Mouse (Mus musculus) C2C12 (cell line): ENCODE results near the gene Tmco4. TPM values are rescaled to one million over a fixed set of nuclear protein-coding genes. Genes with fewer than 3 reads are reported as not detected.

Experiments used
- H3K27me3 ChIP-seq: one replicate; pipeline ENCODE4 v1.6.1; 2011; ENCODE audit not compliant: control insufficient read depth, insufficient read depth, insufficient read length
- H3K36me3 ChIP-seq: one replicate; pipeline ENCODE4 v1.6.1; 2011; ENCODE audit not compliant: control insufficient read depth, insufficient read depth
- H3K4me3 ChIP-seq: one replicate; pipeline ENCODE4 v1.5.1; 2011; ENCODE audit warnings: mild to moderate bottlenecking, control low read depth; ENCODE audit not compliant: poor library complexity, insufficient read depth, severe bottlenecking
- H3K79me2 ChIP-seq: one replicate; pipeline ENCODE4 v1.6.1; 2011; ENCODE audit not compliant: control insufficient read depth, insufficient read depth
- H3K79me3 ChIP-seq: one replicate; pipeline ENCODE4 v1.6.1; 2011; ENCODE audit warnings: low read depth, control low read depth
- H3ac ChIP-seq: one replicate; pipeline ENCODE3; 2011; ENCODE audit warnings: low read depth; ENCODE audit not compliant: control insufficient read depth, insufficient read length
- CEBPB ChIP-seq: IDR thresholded peaks from one replicate; pipeline ENCODE4 v1.6.1; 2011; ENCODE audit warnings: low read depth, mild to moderate bottlenecking, control low read depth, moderate library complexity
- CTCF ChIP-seq: IDR thresholded peaks from one replicate; pipeline ENCODE4 v1.5.1; 2011; ENCODE audit not compliant: control insufficient read depth, insufficient read depth, insufficient read length
- FOSL1 ChIP-seq: IDR thresholded peaks from one replicate; pipeline ENCODE4 v1.8.0; 2011; ENCODE audit warnings: mild to moderate bottlenecking, low read length; ENCODE audit not compliant: poor library complexity, insufficient read depth, severe bottlenecking
- MAX ChIP-seq: IDR thresholded peaks from one replicate; pipeline ENCODE4 v1.6.1; 2011; ENCODE audit warnings: mild to moderate bottlenecking, control low read depth
- MYOD1 ChIP-seq: IDR thresholded peaks from one replicate; pipeline ENCODE4 v1.6.1; 2011; ENCODE audit warnings: low read depth; ENCODE audit not compliant: control insufficient read depth, insufficient read length
- MYOG ChIP-seq: IDR thresholded peaks from one replicate; pipeline ENCODE4 v1.6.1; 2011; ENCODE audit not compliant: control insufficient read depth, insufficient read length; ENCODE audit errors: extremely low read depth
- USF1 ChIP-seq: IDR thresholded peaks from one replicate; pipeline ENCODE4 v1.6.1; 2011; ENCODE audit warnings: low read depth, mild to moderate bottlenecking, control low read depth, moderate library complexity
- polyA plus RNA-seq: library from polyadenylated mRNA; unstranded; fragments of >200 nt; fragmentation: generic; extraction: Trizol; gene quantifications from one replicate; pipeline ENCODE4 v1.2.1, GENCODE M21; 2012; ENCODE audit warnings: missing spikeins

Gene Tmco4
- polyA plus RNA-seq, 1 experiment = 1.8 TPM

DNA sequence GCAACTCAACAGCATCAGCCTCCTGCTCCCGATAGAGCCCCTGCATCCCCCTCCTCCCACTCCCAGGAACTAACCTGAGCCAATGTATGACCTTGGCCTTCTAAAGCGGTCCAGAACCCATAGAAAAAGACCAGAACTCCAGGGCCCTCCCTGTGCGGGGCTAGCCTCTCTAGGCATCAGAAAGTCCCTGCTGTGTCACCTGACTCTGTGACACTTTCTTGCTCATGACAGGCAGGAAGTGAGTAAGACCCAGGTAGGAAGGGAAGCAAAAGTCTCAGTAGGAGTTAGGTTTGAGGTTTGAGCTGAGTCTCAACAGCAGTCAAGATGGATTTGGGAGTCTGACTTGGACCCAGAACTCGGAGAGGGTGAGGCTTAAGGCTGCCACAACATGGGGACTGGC lies 114.3 kb downstream of the Tmco4 start:
- H3K27me3 ChIP-seq = no peaks in the 10 kb centered on the region
- H3K79me2 ChIP-seq = no peaks in the 10 kb centered on the region
- no peak overlapping the region for H3K4me3 ChIP-seq
- H3K36me3 ChIP-seq = peaks cover 4% of the 10 kb centered on the region
- no peaks in the 10 kb centered on the region for H3K79me3 ChIP-seq
- no peak overlapping the region for H3ac ChIP-seq
- TF ChIP-seq MYOG (no peak), CTCF (no peak), MAX (no peak), USF1 (no peak), CEBPB (no peak), MYOD1 (no peak), FOSL1 (no peak)

DNA sequence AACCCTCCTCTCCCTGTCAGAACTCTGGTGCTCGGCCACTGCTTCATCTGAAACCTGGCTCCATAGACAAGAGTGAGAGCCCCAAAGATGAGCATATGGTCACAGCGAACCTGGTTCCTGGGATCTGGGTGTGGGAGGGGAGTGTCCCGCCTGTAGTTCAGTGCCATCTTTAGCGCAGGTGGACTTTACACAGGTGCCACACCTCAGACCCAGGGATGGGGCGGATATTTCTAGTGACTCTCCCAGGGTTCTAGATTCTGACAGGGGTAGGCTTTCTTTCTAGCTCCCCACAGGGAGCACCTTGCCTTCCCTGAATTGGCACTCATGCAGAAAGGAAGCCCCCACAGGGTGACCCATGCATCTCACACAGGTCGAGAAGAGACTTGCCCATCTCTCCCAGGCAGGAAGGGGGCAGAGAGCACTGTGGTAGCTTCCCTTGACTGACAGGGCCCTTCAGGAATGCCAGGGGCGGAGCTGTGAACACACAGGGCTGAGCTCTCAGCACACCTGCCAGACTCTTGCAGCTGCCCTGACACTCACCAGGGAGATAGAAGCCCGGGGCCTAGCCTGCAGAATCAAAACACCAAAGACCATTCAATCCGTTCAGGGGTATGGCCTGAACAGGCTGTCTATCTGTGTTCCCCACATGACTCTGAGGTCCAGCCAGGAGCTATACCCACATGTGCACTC lies 116.4 kb downstream of the Tmco4 start:
- Histone ChIP-seq H3K27me3 (no peaks in the 10 kb centered on the region), H3K4me3 (no peak overlapping the region), H3ac (no peak overlapping the region), H3K79me2 (no peaks in the 10 kb centered on the region), H3K79me3 (no peaks in the 10 kb centered on the region), H3K36me3 (peaks cover 4% of the 10 kb centered on the region)
- TF ChIP-seq MYOG (no peak), MYOD1 (no peak), USF1 (no peak), CTCF (no peak), CEBPB (no peak), FOSL1 (no peak), MAX (no peak)

DNA sequence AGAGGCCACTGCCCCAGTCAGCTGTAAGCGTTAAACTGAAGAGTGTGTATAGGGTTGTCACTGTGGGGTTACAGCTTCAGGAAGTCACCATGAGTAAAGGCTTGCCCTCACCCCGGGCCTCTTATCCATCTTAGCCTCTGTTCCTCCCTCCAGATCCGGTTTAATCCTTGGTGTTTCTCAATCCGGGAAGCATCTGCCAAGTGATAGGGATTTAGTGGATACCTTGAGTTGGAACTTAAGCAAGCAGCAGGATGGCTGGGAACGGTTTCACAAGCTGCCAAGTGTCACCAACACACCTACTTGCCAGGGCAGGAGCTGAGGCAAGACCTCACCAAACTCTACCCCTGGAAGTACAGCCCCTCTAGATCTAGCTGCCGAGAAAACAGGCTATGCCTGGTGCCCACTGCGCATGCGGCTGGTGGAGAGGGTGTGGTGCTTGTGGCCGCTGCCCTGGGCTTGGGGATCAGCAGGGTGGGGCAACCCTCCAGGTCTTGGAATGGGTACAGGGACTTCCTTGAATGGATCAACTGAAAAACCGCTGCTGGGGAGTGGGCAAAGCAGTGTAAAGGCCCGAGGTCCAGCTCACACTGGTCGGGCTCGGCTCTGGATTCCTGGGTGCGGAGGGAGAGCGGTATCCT lies 117.7 kb downstream of the Tmco4 start:
- no peaks in the 10 kb centered on the region for H3K36me3 ChIP-seq
- H3K27me3 ChIP-seq = no peaks in the 10 kb centered on the region
- TF ChIP-seq CEBPB = no peak
- H3ac ChIP-seq = peak overlapping the region; percentile 8
- no peaks in the 10 kb centered on the region for H3K79me3 ChIP-seq
- H3K79me2 ChIP-seq = no peaks in the 10 kb centered on the region
- no peak overlapping the region for H3K4me3 ChIP-seq

DNA sequence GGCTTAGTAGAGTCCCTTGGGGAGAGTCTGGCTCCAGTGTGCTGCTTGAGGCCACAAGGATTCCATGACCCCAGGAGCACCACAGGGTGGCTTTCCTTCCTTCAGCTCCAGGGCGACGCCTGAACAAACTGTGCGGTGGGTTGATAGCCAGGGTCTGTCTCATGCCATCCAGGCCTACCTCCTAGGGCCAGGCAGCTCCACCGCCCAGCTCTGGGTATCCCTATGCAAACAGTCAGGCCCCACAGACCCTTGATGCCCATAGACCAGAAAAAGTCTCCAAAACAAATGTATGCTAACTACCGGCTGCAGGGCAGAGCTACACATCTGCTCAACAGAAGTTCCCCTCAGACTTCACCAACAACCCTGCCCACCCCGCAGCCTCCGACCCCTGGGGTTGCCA lies 118.4 kb downstream of the Tmco4 start:
- H3K36me3 ChIP-seq = no peaks in the 10 kb centered on the region
- H3ac ChIP-seq = peak overlapping the region; percentile 8
- H3K4me3 ChIP-seq = no peak overlapping the region
- H3K79me3 ChIP-seq = no peaks in the 10 kb centered on the region
- no peaks in the 10 kb centered on the region for H3K79me2 ChIP-seq
- H3K27me3 ChIP-seq = no peaks in the 10 kb centered on the region
- no peak for TF ChIP-seq CTCF
- no peak for TF ChIP-seq USF1
- TF ChIP-seq CEBPB = no peak
- TF ChIP-seq MYOG = no peak
- no peak for TF ChIP-seq FOSL1
- no peak for TF ChIP-seq MYOD1
- TF ChIP-seq MAX = no peak

DNA sequence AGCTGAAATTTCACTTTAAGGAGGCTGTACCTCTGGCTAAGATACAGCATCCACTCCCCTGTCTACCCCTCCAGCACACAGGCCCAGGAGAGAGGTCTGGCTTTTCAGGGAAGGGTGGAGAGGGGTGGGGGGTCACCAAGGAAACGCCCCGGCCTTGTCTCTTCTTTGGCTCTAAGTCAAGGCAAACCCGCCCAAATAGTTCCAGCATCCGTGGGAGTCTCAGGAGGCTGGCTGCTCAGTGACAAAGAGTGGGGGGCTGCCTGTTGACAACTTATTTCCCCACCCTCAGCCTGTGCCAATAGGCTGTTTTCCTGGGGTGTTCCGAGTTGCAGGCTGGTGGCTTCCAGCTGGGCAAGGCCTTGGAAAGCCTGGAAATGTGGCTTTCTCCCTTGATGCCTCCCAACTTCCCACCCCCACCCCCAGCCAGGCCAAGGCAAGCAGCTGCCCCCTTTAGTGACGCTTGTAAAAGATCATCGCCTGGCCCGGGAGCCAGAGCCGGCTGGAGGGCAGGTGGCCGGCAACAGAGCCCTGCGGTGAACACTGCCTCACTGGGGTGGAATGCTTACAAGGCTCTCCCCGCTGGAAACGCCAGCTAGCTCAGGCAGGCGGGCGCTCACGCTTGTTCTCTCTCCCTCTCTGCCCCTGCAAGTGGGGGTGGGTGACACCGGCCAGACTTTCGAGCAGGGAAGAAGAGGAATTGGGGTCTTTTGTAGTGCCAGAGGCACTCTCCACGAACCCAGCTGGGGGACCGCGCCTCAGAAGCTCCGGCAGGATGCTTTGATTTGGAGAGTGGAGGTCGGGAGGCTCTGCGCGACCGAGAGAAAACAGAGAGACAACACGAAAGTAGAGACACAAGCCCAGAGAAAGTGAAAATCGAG lies 119.0 kb downstream of the Tmco4 start:
- H3ac ChIP-seq = peak overlapping the region; percentile 86
- H3K79me2 ChIP-seq = no peaks in the 10 kb centered on the region
- H3K27me3 ChIP-seq = no peaks in the 10 kb centered on the region
- TF ChIP-seq MYOG (no peak), CEBPB (no peak), MYOD1 (peak; percentile 24), USF1 (no peak), FOSL1 (no peak), CTCF (no peak), MAX (no peak)
- peak overlapping the region; percentile 39 for H3K4me3 ChIP-seq
- H3K36me3 ChIP-seq = no peaks in the 10 kb centered on the region
- H3K79me3 ChIP-seq = no peaks in the 10 kb centered on the region
